Mouse (Mus musculus) megakaryocyte, adult 5-6 weeks (primary cell): ENCODE results near the gene Unc5a. TPM values are rescaled to one million over a fixed set of nuclear protein-coding genes. Genes with fewer than 3 reads are reported as not detected.

Experiments
- ATAC-seq: 2 replicates; pipeline ENCODE4 v1.8.0; 2016; ENCODE audit warnings: mild to moderate bottlenecking, inconsistent platforms; ENCODE audit not compliant: poor library complexity, severe bottlenecking
- total RNA-seq, 2 experiments: library from RNA; stranded (forward) in 1 of 2; stranded (reverse) in 1 of 2; fragments of 153-499, 151-499 nt in 1 of 2; fragments of 221-1000, 200-1000 nt in 1 of 2; gene quantifications; 2 replicates each; pipeline versions ENCODE4 v1.2.3 to v1.2.4; 2015 to 2017

Gene Unc5a
- total RNA-seq, 2 experiments from 2014 or later: 0.38 to 1.8 TPM

GRCm38 (mm10) chr13:55040016-55040415, 90.8 kb downstream of the Unc5a start:
- ATAC-seq: peak; percentile 100

GRCm38 (mm10) chr13:55047706-55048105, 98.5 kb downstream of the Unc5a start:
- no peak for ATAC-seq

Other genes starting within 250 kb of the Unc5a start
- gene Cdhr2, start 247.9 kb upstream of the Unc5a start, total RNA-seq (2015): not detected in 2 replicates
- gene Cdhr2, start 247.9 kb upstream of the Unc5a start, total RNA-seq (2017): not detected in 2 replicates
- gene Gprin1, start 199.5 kb upstream of the Unc5a start, total RNA-seq (2015): not detected in 2 replicates
- gene Gprin1, start 199.5 kb upstream of the Unc5a start, total RNA-seq (2017): not detected in 2 replicates
- not detected in 2 replicates for gene Sncb, start 182.8 kb upstream of the Unc5a start, total RNA-seq (2015)
- gene Sncb, start 182.8 kb upstream of the Unc5a start, total RNA-seq (2017): not detected in 2 replicates
- gene Eif4e1b, start 165.4 kb upstream of the Unc5a start, total RNA-seq (2015): not detected in 2 replicates
- gene Eif4e1b, start 165.4 kb upstream of the Unc5a start, total RNA-seq (2017): not detected in 2 replicates
- 6.7 and 14.2 TPM in 2 replicates for gene Tspan17, start 160.0 kb upstream of the Unc5a start, total RNA-seq (2015)
- gene Tspan17, start 160.0 kb upstream of the Unc5a start, total RNA-seq (2017): 9.6 and 10.1 TPM in 2 replicates
- 37.9 and 43.1 TPM in 2 replicates for gene Hk3, start 72.0 kb downstream of the Unc5a start, total RNA-seq (2015)
- gene Hk3, start 72.0 kb downstream of the Unc5a start, total RNA-seq (2017): 99.2 and 109 TPM in 2 replicates
- gene Uimc1, start 150.9 kb downstream of the Unc5a start, total RNA-seq (2015): 54.5 and 58.7 TPM in 2 replicates
- gene Uimc1, start 150.9 kb downstream of the Unc5a start, total RNA-seq (2017): 69.5 and 85.7 TPM in 2 replicates
- 8.0 and 12.3 TPM in 2 replicates for gene Zfp346, start 155.9 kb downstream of the Unc5a start, total RNA-seq (2015)
- gene Zfp346, start 155.9 kb downstream of the Unc5a start, total RNA-seq (2017): 6.6 and 8.2 TPM in 2 replicates
- gene Gm17617, start 184.1 kb downstream of the Unc5a start, total RNA-seq (2015): not detected in 2 replicates
- not detected in 2 replicates for gene Gm17617, start 184.1 kb downstream of the Unc5a start, total RNA-seq (2017)
- not detected in 2 replicates for gene Fgfr4, start 203.2 kb downstream of the Unc5a start, total RNA-seq (2015)
- gene Fgfr4, start 203.2 kb downstream of the Unc5a start, total RNA-seq (2017): not detected in 2 replicates